8 mouse cellular contexts compared by ENCODE assay signal in genomic region chr8:64841747-64842406, GRCm38 (mm10). TPM values are rescaled to one million over a fixed set of nuclear protein-coding genes. Genes with fewer than 3 reads are reported as not detected.
A peak's percentile ranks its signal among the peaks of the same experiment; 100 is the strongest.
DNase-seq lines count a peak whose midpoint lies in the region; ATAC-seq lines count a peak whose summit lies in the region.

No protein-coding gene starts in this region.

- no peak overlapping the region for H3K9ac ChIP-seq in stomach, embryonic 16.5 days (ENCODE audit: low read length)

- peaks cover 2% of the 10 kb centered on the region; the same call in 1 of the 2 replicates for H3K4me1 ChIP-seq in heart, embryonic 10.5 days
- H3K4me1 ChIP-seq in stomach, embryonic 16.5 days (ENCODE audit: control insufficient read depth, insufficient read depth, low read length) = peaks cover 27% of the 10 kb centered on the region

- no peak overlapping the region for H3K4me3 ChIP-seq in heart, embryonic 10.5 days
- no peak overlapping the region for H3K4me3 ChIP-seq in stomach, embryonic 16.5 days (replicated peaks; ENCODE audit: low read length)

- 88% methylated on average over 13 of the region's 13 CpGs for WGBS in heart, embryonic 10.5 days
- WGBS in stomach, embryonic 16.5 days = 66% methylated on average over 13 of the region's 13 CpGs

- H3K36me3 ChIP-seq in heart, embryonic 10.5 days = no peaks in the 10 kb centered on the region
- H3K36me3 ChIP-seq in stomach, embryonic 16.5 days (ENCODE audit: control insufficient read depth, insufficient read depth, low read length) = no peaks in the 10 kb centered on the region

- no peaks in the 10 kb centered on the region for H3K27me3 ChIP-seq in heart, embryonic 10.5 days (ENCODE audit: insufficient read depth, poor library complexity, severe bottlenecking)
- H3K27me3 ChIP-seq in stomach, embryonic 16.5 days (ENCODE audit: control insufficient read depth, insufficient read depth, low read length) = no peaks in the 10 kb centered on the region

- peak; percentile 95 for DNase-seq in heart, adult 11 months
- no peak for DNase-seq in heart, embryonic 10.5 days (ENCODE audit: low spot score)
- peak; percentile 50 for DNase-seq in right cerebral cortex, postnatal 25 days
- DNase-seq in right cerebral cortex, postnatal 14 days = no peak
- DNase-seq in kidney, postnatal 10 days = peak; percentile 41
- no peak for DNase-seq in thymus, postnatal 36 days
- DNase-seq in spleen, postnatal 10 days (ENCODE audit: low spot score in 2 of 2) = no peak

- peak; percentile 34; the same call in 1 of the 2 replicates for ATAC-seq in stomach, embryonic 16.5 days (ENCODE audit: insufficient read depth, low FRiP score)

- H3K4me2 ChIP-seq in stomach, embryonic 16.5 days (ENCODE audit: low read depth, low read length) = no peak overlapping the region

- H3K27ac ChIP-seq in heart, embryonic 10.5 days = no peak overlapping the region
- H3K27ac ChIP-seq in stomach, embryonic 16.5 days (ENCODE audit: low read length) = no peak overlapping the region

- H3K9me3 ChIP-seq in heart, embryonic 10.5 days = no peaks in the 10 kb centered on the region
- no peaks in the 10 kb centered on the region for H3K9me3 ChIP-seq in stomach, embryonic 16.5 days (replicated peaks; ENCODE audit: control insufficient read depth, low read length)

RNA-seq across cellular contexts. Expression of gene Klhl2, which starts 7.9 kb away (rescaled TPM):
- 10.0 and 11.9 TPM in 2 replicates for polyA plus RNA-seq in heart, embryonic 10.5 days (2016; fragmentation: Nextera tagmentation; extraction: Ambion mirVana)
- polyA plus RNA-seq in stomach, embryonic 16.5 days (2015; fragmentation: Nextera tagmentation; extraction: Ambion mirVana) = 4.1 and 5.6 TPM in 2 replicates

Comparison
In these comparisons a context has a peak if more than half of its experiments do, and no peak if none do; other contexts are left out.
1. DNase-seq: peak in heart, adult 11 months (single experiment), right cerebral cortex, postnatal 25 days (single experiment) and kidney, postnatal 10 days (single experiment); none in heart, embryonic 10.5 days (single experiment), right cerebral cortex, postnatal 14 days (single experiment), thymus, postnatal 36 days (0 of 2) and spleen, postnatal 10 days (0 of 2).